Mouse (Mus musculus) cerebellum, postnatal 36 days (tissue): ENCODE measurements around the gene H2-D1.
"Not testable (repeated sequence)": the region's sequence is repeated elsewhere in the genome, so short reads cannot be mapped to it uniquely, and the experiment has no call there.

Experiments used
- DNase-seq, 2 experiments: peaks; one replicate each; pipeline ENCODE4 v3.0.0; 2021 to 2022; ENCODE audit warnings: mixed read lengths in 2 of 2

The H2-D1 gene

DNA sequence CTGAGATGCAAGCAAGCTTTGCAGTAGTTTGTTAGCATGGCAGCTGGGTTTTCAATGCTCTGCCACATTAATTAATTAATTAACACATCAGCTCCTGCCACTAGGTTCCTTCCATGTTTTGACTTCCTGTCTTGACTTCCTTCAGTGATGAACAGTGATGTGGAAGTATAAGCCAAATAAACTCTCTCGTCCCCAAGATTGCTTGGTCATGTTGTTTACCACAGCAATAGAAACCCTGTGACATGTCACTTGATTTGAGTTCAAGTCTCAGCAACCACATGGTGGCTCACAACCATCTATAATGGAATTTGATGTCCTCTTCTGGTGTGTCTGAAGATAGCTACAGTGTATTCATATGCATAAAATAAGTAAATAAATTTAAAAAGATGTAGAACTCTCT, 5.2 kb upstream of the H2-D1 start:
- DNase-seq, result no peak

DNA sequence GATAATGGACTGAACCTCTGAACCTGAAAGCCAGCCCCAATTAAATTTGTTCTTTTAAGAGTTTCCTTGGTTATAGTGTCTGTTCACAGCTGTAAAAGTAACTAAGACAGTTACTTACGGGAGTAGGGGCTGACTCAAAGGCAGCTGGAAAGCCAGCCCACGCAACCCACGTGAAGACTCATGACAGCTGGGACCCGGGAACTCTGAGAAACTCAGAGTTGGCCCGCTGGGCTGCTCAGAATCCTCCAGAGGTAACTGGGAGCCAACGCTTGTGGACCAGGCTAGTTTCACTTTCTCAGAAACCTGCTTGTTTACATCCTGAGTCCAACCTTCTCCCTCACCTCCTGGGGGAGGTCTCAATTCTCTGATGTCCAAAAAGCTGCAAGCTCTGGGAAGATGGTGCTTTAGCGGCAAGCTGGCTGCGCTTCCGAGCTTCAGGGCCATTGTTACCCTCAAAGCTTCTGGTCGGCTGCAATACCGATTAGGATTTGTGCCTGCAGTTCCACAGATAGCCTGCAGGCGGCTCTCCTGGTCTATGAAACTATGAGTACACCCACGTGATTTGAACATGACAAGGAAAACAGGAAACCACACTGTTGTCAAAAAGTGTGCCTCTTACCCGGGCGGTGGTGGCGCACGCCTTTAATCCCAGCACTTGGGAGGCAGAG, 4.6 kb upstream of the H2-D1 start:
- peak; percentile 94 to 98 for DNase-seq

DNA sequence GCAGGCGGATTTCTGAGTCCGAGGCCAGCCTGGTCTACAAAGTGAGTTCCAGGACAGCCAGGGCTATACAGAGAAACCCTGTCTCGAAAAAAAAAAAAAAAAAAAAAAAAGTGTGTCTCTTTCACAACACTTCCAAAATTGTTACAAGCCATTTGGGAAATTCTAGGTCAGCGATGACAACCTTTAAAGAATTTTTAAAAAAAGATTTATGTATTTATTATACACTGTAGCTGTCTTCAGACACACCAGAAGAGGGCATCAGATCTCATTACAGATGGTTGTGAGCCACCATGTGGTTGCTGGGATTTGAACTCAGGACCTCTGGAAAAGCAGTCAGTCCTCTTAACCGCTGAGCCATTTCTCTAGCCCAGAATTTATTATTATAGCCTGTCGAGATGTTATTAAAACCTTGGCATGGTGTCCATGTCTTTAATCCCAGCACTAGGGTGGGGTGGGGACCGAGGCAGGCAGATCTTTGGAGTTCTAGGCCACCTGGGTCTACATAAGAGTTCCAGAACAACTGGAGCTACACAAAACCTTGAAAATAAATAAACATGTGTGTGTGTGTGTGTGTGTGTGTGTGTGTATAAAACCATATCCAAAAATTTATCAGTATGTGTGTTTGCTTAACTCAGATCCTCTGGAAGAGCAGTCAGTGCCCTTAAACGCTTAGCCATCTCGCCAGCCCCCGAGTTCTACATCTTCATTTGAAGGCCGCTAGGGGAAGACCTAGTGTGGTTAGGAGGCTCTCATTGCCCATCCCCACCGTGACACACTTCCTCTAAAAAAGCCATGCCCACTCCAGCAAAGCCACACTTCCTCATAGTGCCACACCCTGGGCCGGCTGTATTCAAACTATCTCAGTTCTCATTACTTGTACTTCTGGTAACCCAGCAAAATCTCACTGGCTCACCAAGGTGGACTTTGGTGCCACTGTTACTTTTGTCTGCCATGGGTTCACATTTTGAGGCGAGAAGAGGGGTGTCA, 3.7 kb upstream of the H2-D1 start:
- no peak for DNase-seq

GRCm38 (mm10) chr17:35259621-35260020, 2.9 kb upstream of the H2-D1 start:
- no peak for DNase-seq

DNA sequence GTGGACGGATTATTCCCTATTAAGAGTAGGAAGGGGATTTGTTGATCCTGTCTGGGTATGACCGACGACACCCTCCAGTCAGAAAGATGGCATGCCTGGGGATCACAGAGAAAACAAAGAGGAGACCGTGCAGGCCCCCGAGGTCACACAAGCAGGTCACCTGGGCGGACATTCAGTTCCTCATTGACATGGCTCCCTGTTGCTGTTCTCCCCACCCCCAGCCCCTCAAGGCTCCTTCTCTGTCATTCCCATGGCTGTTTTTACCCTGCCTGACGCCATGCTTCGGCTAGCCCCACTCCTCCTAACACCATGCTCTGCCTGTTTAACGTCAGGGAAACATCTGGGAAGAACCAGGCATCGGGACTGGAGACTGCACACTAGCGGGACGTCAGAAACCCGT, 879 bp upstream of the H2-D1 start:
- DNase-seq, result no peak

GRCm38 (mm10) chr17:35263523-35263883, 973 bp downstream of the H2-D1 start:
- no peak for DNase-seq

DNA sequence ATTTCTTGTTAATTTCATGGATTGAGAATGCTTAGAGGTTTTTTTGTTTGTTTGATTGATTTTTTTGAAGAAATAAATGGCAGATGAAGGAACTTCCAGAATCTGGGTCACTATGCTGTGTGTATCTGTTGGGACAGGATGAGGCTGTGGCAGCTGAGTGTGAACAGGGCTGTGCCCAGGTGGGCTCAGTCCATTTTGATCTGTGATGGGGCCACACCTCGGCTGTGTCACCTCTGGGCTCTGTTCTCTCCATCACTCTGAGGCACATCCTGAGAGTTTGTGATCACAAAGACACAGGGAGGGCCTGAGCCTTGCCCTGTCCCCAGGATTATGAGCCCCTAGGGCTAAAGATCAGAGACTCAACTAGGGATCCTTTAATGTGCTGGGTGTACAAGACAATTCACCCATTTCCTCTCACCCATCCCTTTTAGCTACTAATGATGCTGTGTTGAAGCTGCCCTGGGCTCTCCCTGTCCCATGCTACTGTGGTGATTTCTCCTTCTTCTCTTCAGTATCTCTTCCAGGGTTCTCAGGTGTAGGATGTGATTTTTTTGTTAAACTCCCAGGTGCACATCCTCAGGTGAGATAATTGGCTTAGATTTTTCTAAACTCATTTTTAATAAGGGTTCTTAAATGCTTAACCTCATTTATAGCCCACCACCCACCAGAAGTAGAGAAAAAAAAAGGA, 5.0 kb downstream of the H2-D1 start:
- DNase-seq, result no peak

DNA sequence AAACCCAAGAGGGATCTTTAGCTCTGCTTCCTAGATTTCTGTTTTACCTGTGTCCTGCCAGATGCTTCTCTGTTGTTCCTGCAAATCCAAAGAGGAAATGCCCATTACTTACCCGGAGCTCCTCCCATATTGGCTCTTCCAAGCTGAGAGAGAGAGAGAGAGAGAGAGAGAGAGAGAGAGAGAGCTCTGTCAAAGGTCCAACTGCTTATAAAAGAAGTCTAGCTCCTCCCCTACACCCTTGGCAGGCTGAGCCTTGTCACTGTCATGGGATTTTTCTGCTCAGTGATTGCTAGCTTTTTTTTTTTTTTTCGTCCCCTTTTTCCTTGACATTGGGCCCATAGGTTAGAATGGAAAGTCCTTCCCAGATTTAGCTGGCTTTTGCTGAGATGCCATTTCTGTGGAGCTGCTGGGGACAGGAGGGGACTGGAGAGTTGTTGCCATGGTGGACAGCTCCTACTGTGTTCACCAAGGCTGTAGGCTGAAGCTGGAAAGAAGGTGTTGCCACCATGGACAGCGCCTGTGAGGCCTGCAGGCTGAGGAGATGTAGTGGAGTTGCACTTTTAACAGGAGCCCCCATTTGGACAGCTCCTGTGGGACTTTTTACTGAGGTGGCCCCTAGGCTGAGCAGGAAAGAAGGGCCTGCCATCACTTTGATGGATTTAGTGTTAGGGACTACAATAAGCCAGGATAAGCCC, 7.3 kb downstream of the H2-D1 start:
- DNase-seq, result no peak

DNA sequence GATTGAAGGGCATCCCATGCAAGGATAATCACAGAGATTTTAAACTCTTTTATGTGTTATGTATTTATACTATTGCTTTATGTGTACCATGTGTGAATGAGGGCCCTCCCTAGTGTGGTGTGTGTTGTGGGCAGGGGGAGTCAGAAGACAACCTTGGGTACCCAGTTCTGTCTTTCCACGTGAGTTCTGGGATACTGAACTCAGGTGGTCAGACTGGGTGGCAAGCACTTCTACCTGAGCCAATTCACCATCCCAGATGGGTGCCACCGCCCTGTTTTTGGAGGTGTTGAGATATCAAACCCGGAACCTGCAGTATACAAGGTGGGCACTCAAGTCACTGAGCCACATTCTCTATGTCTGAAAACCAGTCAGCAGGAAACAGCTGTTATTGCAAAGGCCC, 9.7 kb downstream of the H2-D1 start:
- no peak for DNase-seq

DNA sequence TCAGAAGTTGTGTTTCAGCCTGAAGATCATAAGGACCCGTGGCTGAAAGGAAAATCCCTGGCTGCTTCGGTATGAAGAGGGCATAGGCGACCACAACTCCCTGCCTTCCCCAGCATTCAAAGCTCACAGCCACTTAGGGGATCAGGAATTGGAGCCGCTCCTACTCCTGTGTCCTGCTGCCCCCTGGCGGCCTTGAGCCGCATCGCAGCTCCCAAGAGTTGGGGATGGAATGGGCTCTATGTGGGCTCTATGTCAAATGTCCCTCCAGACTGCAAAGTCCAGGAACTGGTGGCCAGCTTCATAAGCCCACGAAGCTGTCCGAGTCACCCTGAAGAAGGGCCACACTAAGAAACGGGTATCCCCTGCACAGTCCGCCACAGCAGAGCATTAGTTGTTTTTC, 12.2 kb downstream of the H2-D1 start:
- DNase-seq, result peak; percentile 88 to 89

DNA sequence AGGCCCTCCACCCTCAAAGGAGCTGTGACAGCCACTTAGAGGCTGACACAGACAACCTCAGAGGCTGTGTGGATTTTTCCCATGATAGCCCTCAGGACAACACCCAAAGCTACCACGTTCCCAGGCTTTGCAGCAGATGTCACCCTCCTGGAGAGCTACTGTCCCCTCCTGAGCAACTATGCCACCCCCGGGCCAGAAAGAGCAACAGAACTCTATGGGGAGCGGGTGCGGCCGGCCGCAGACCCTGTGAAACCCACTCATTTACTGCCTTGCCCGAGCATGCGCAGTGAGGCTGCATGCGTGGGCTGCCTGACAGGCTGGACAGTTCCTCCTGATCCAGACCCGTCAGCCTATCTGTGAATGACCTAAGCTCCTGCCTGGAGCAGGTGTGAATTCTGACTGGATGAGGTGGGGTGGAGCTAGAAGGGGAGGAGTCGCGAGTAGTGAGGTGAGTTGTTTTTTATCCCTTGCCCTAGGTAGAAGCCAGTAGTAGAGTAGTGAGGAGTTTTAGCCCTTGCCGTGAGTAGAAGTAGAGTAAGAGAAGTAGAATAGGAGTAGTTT, 13.9 kb downstream of the H2-D1 start:
- no peak for DNase-seq

GRCm38 (mm10) chr17:35278049-35278448, 15.5 kb downstream of the H2-D1 start:
- no peak for DNase-seq

DNA sequence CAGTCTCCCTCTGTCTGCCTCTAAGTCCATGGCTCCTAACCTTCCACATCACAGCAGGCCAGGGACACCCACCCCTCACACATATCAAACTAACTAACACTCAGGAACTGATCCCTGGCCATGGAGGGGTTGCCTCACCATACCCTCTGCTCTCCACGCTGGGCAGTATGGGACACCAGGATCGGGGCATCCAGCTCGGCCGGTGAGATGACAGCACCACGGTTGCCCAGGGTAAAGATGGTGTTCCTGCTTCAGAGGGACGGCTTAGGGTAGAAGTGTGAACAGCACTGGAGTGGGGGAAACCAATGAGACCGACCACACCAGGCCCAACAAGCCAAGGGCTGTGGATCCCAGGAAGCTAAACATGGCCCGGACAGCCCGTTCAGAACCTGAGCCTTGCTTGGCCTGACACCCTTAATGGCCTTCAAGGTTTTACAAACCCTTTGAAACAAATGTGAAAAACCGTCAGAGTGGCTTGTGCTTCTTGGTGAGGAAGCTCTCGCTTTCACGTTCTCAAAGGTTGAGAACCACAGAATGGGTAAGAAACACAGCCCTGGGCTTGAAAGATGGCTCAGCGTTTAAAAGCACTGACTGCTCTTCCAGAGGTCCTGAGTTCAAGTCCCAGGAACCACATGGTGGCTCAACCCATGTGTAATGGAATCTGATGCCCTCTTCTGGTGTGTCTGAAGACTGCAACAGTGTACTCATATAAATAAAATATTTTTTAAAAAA, 16.6 kb downstream of the H2-D1 start:
- no peak for DNase-seq

DNA sequence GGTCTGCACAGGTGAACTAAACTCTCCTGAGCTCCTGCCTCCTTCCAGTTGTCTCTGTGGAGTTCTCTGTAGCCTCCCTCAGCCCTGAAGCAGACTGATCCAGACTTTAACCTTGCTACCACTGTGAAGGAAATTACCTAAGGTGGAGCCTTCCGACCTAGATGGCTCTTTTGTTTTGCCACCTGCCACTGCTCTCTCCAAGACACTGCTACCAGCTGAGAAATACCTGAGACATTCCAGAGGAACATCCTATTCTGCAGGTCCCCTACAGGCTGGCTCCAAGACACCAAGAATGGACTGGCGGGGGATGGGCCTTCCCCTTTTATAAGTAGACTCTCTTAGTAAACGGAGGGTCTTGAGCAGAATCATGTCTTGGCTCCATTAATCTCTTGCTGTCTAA, 17.7 kb downstream of the H2-D1 start:
- DNase-seq, result no peak

- DNase-seq, result no peak
These were observed 22.9 kb downstream of the H2-D1 start for GRCm38 (mm10) chr17:35285431-35285830.

DNA sequence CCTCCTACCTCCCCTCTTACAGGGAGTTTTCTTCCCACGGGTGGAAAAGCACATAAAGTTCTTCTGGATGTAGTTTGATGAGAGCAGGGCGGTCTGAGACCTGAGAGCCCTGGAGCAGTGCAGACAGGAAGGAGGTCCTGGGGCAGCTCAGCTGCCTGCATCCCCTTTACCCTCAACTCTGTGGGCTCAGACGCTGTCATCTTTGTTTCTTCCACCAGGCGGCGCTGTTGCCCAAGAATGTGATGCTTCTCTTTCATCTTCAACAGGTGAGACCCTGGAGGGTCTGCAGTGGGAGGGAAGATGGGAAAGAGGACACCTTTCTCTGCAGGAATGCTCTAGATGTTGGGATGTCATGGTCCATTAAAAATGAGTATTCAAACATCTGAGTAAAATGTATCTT, 33.3 kb downstream of the H2-D1 start:
- peak; percentile 44 to 48 for DNase-seq

DNA sequence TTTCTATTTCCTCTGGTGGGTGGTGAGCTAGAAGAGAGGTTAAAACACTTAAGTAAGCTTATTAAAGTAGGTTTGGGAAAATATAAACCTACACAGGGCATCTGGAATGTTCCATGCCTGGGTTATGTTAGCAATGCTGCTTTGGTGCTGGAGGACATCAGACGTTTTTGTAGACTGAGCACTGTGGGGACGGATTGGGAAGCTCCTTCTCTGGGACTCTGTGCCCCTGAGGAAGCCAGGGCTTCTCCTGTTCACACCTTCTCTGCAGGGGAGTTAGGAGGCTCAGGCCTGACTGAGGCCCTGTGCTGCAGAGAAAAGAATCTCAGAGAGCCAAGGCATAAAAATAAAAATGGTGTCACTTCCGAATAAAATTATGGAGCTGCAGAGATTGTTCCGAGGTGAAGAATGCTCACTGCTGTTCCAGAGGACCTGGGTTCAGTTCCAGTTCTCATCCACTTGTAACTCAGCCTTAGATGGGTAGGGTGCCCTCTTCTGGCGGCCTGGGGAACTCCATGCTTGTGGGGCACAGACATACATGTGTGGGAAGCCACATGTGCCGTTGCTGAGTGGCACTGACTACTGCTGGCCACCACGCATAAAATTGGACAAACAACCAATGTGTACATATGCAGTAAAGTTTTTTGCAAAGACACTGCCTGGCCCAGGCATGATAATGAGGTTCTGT, 37.9 kb downstream of the H2-D1 start:
- not testable (repeated sequence) for DNase-seq

DNA sequence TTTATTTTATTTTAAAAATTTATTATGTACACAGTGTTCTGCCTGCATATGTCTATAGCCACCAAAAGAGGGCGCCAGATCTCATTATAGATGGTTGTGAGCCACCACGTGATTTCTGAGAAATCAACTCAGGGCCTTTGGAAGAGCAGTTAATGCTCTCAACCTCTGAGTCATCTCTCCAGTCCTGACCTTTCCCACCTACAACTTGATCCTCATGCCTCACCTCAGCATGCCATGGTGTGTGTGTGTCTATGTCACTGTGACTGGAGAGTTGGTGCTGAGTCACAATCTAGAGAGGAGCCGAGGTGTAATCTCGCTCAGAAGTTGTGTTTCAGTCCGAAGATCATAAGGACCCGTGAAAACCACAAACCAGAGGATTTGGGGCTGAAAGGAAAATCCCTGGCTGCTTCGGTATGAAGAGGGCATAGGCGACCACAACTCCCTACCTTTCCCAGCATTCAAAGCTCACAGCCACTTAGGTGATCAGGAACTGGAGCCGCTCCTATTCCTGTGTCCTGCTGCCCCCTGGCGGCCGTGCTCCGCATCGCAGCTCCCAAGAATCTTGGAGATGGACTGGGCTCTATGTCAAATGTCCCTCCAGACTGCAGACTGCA, 39.2 kb downstream of the H2-D1 start:
- DNase-seq, result peak; percentile 90 to 92

DNA sequence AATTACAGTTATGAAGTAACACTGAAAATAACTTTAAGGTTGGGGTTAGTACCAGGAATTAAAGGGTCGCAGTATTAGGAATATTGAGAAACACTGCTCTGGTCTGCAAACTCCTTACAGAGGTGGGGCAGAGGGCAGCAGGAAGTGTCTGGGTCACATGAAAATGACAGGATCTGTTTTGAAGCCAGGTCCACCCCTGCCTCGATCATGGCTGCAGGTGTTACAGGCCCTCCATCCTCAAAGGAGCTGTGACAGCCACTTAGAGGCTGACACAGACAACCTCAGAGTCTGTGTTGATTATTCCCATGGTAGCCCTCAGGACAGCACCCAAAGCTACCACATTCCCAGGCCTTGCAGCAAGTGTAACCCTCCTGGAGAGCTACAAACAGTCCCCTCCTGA, 40.7 kb downstream of the H2-D1 start:
- no peak for DNase-seq

DNA sequence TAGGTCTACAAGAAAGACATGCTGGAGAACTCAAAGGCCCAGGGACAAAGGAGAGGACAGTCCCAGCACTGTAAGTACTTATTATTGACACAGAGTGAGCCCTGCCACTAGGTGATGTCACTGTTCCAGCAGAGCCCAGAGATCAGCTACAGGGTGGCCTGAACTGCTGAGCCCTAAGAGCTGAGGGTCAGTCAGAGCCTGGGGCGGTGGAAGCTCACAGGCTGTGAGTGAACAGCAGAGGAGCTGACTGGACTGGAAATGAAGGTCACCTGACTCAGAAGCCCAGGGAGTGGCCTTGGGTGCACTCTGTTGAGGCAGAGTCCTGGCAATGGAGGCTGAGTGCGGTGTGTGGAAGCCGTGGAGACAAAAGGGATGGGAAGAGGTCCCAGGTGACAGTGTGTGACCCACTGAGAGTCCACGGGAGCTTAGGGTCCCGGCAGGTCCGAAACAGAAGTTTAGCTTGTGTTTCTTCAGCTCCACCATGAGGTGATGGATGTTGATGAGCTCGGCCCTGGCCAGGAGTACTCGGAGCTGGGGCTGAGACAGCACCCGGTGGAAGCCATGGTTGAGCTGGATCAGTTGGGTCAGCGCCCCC, 41.3 kb downstream of the H2-D1 start:
- DNase-seq, result no peak
